30 mouse cellular contexts compared by ENCODE assay signal in genomic region chr9:121952596-121952995, GRCm38 (mm10). TPM values are rescaled to one million over a fixed set of nuclear protein-coding genes. Genes with fewer than 3 reads are reported as not detected.
DNase-seq lines count a peak whose midpoint lies in the region; ATAC-seq and TF ChIP-seq lines count a peak whose summit lies in the region.
"Had no signal": no experiment of that assay in that cellular context is flagged by ENCODE, and none has a peak within 500 bp of the region (broad histone marks: within the 10 kb centered on the region; RNA-seq: fewer than 3 reads in every experiment).

No protein-coding gene starts in this region.

- WGBS in hindbrain, embryonic 13.5 days, result 95% methylated on average over 6 of the region's 6 CpGs
- 88% methylated on average over 6 of the region's 6 CpGs for WGBS in hindbrain, embryonic 11.5 days
- WGBS in lung, postnatal 0 days, result 79% methylated on average over 6 of the region's 6 CpGs
- WGBS in lung, adult 2 months, result 66% methylated on average over 6 of the region's 6 CpGs
- 86% methylated on average over 6 of the region's 6 CpGs for WGBS in olfactory bulb, adult 2 months

- TF ChIP-seq POLR2A in lung, adult 2 months (IDR thresholded peaks at IDR 0.05; ENCODE audit: borderline replicate concordance, extremely low read depth, low read depth, low read length), result no peak
- no peak for TF ChIP-seq POLR2A in olfactory bulb, adult 2 months (IDR thresholded peaks at IDR 0.05; ENCODE audit: insufficient read depth, low read depth, low read length)

- TF ChIP-seq CTCF in lung, postnatal 0 days (IDR thresholded peaks at IDR 0.05), result no peak
- no peak for TF ChIP-seq CTCF in lung, adult 2 months (IDR thresholded peaks at IDR 0.05; ENCODE audit: insufficient read depth, low read length)
- TF ChIP-seq CTCF in olfactory bulb, adult 2 months (IDR thresholded peaks at IDR 0.05; ENCODE audit: insufficient read depth, low read depth, low read length), result no peak

- H3K4me1 ChIP-seq in hindbrain, embryonic 13.5 days (replicated peaks), result peaks cover 17% of the 10 kb centered on the region
- no peaks in the 10 kb centered on the region; the same call in 1 of the 2 replicates for H3K4me1 ChIP-seq in hindbrain, embryonic 11.5 days (replicated peaks; ENCODE audit: control insufficient read depth, insufficient read depth, low read length)
- H3K4me1 ChIP-seq in lung, postnatal 0 days (ENCODE audit: insufficient read depth, low read depth, low read length), result peaks cover 8% of the 10 kb centered on the region; the same call in 1 of the 2 replicates
- no peaks in the 10 kb centered on the region for H3K4me1 ChIP-seq in lung, adult 2 months (ENCODE audit: control insufficient read depth, insufficient read depth, low read length)
- H3K4me1 ChIP-seq in olfactory bulb, adult 2 months (ENCODE audit: control insufficient read depth, insufficient read depth, low read length), result peaks cover 8% of the 10 kb centered on the region

- peak overlapping the region; percentile 20; the same call in 1 of the 2 replicates for H3K9ac ChIP-seq in hindbrain, embryonic 13.5 days
- H3K9ac ChIP-seq in hindbrain, embryonic 11.5 days (ENCODE audit: low read depth, low read length), result no peak overlapping the region
- no peak overlapping the region for H3K9ac ChIP-seq in lung, postnatal 0 days (replicated peaks; ENCODE audit: low read depth)
- H3K9ac ChIP-seq: embryonic facial prominence, embryonic 12.5 days; forebrain, embryonic 13.5 days; heart, embryonic 12.5 days; hindbrain, embryonic 14.5 days; liver, postnatal 0 days had no signal

- H3K9me3 ChIP-seq in hindbrain, embryonic 13.5 days, result no peaks in the 10 kb centered on the region
- H3K9me3 ChIP-seq in hindbrain, embryonic 11.5 days (ENCODE audit: control insufficient read depth, low read length), result no peaks in the 10 kb centered on the region
- no peaks in the 10 kb centered on the region for H3K9me3 ChIP-seq in lung, postnatal 0 days (ENCODE audit: low read length)
- H3K9me3 ChIP-seq: embryonic facial prominence, embryonic 12.5 days; forebrain, embryonic 13.5 days; heart, embryonic 12.5 days; midbrain, embryonic 10.5 days had no signal

- H3K27ac ChIP-seq in hindbrain, embryonic 13.5 days, result no peak overlapping the region
- no peak overlapping the region for H3K27ac ChIP-seq in hindbrain, embryonic 11.5 days (ENCODE audit: low read depth, low read length)
- no peak overlapping the region for H3K27ac ChIP-seq in lung, postnatal 0 days (ENCODE audit: low read length)
- peak overlapping the region; percentile 42; the same call in 1 of the 2 replicates for H3K27ac ChIP-seq in olfactory bulb, adult 2 months (ENCODE audit: insufficient read depth, low read depth, low read length)
- H3K27ac ChIP-seq: embryonic facial prominence, embryonic 12.5 days; forebrain, embryonic 13.5 days; hindbrain, embryonic 14.5 days; midbrain, embryonic 10.5 days had no signal

- DNase-seq in hindbrain, embryonic 11.5 days (ENCODE audit: low spot score), result no peak
- peak; percentile 38 for DNase-seq in lung, postnatal 0 days (ENCODE audit: low spot score)
- no peak for DNase-seq in lung, adult 2 months
- DNase-seq in lung, postnatal 10 days, result peak; percentile 53
- no peak for DNase-seq in adrenal gland, postnatal 25 days
- DNase-seq: adrenal gland, adult 2 months; cerebellum, adult 11-12 months; cerebellum, postnatal 10 days; heart, adult 11 months; heart, postnatal 14 days; layer of hippocampus, postnatal 36 days; liver, postnatal 0 days; thymus, postnatal 25 days had no signal

- H3K36me3 ChIP-seq in hindbrain, embryonic 13.5 days, result no peaks in the 10 kb centered on the region
- no peaks in the 10 kb centered on the region for H3K36me3 ChIP-seq in hindbrain, embryonic 11.5 days (ENCODE audit: control insufficient read depth, insufficient read depth, low read length)
- no peaks in the 10 kb centered on the region for H3K36me3 ChIP-seq in lung, postnatal 0 days (ENCODE audit: insufficient read depth, low read length)
- H3K36me3 ChIP-seq: embryonic facial prominence, embryonic 12.5 days; heart, embryonic 12.5 days; midbrain, embryonic 10.5 days had no signal

- H3K4me3 ChIP-seq in hindbrain, embryonic 13.5 days, result no peak overlapping the region
- H3K4me3 ChIP-seq in hindbrain, embryonic 11.5 days (ENCODE audit: low read depth, low read length), result no peak overlapping the region
- H3K4me3 ChIP-seq in lung, postnatal 0 days (ENCODE audit: low read depth, low read length), result no peak overlapping the region
- no peak overlapping the region for H3K4me3 ChIP-seq in lung, adult 2 months (replicated peaks; ENCODE audit: extremely low read depth, low read depth, low read length)
- no peak overlapping the region for H3K4me3 ChIP-seq in olfactory bulb, adult 2 months (ENCODE audit: insufficient read depth, low read depth, low read length)
- H3K4me3 ChIP-seq: embryonic facial prominence, embryonic 12.5 days; erythroblast, embryonic 14.5 days; forebrain, embryonic 13.5 days; heart, embryonic 12.5 days; midbrain, embryonic 10.5 days had no signal

- H3K4me2 ChIP-seq in hindbrain, embryonic 13.5 days, result no peak overlapping the region
- H3K4me2 ChIP-seq in hindbrain, embryonic 11.5 days (replicated peaks; ENCODE audit: low read depth, low read length), result no peak overlapping the region
- no peak overlapping the region for H3K4me2 ChIP-seq in lung, postnatal 0 days (replicated peaks; ENCODE audit: low read depth, low read length)
- H3K4me2 ChIP-seq: embryonic facial prominence, embryonic 12.5 days; forebrain, embryonic 13.5 days; heart, embryonic 12.5 days; hindbrain, embryonic 14.5 days; liver, embryonic 11.5 days had no signal

- ATAC-seq in hindbrain, embryonic 13.5 days (ENCODE audit: low FRiP score), result no peak
- no peak for ATAC-seq in hindbrain, embryonic 11.5 days (ENCODE audit: low FRiP score)
- peak; percentile 37; the same call in 1 of the 2 replicates for ATAC-seq in lung, postnatal 0 days
- ATAC-seq: forebrain, embryonic 13.5 days had no signal

- no peak for TF ChIP-seq EP300 in lung, postnatal 0 days (IDR thresholded peaks at IDR 0.05)

- 0 out of 2 replicates have a peak, but pooled peaks cover 2% of the 10 kb centered on the region for H3K27me3 ChIP-seq in hindbrain, embryonic 13.5 days
- H3K27me3 ChIP-seq in hindbrain, embryonic 11.5 days (ENCODE audit: control insufficient read depth, insufficient read depth, low read length), result no peaks in the 10 kb centered on the region
- H3K27me3 ChIP-seq in lung, postnatal 0 days (replicated peaks; ENCODE audit: insufficient read depth, low read length), result no peaks in the 10 kb centered on the region
- H3K27me3 ChIP-seq: embryonic facial prominence, embryonic 12.5 days; forebrain, embryonic 13.5 days; heart, embryonic 12.5 days had no signal

RNA-seq across cellular contexts. Expression of gene Fam198a, which starts 1.8 kb away (rescaled TPM):
- polyA plus RNA-seq in hindbrain, embryonic 13.5 days (2015; fragmentation: Nextera tagmentation; extraction: Ambion mirVana), result 2.1 and 2.5 TPM in 2 replicates
- polyA plus RNA-seq in hindbrain, embryonic 11.5 days (2014; fragmentation: Nextera tagmentation; extraction: Ambion mirVana), result 0.29 and 0.46 TPM in 2 replicates
- polyA plus RNA-seq in lung, postnatal 0 days (2015; fragmentation: Nextera tagmentation; extraction: Ambion mirVana), result 1.6 and 3.0 TPM in 2 replicates
- polyA plus RNA-seq in lung, adult 2 months (2012; rRNA removed), result 5.8 and 8.4 TPM in 2 replicates
- polyA plus RNA-seq in olfactory bulb, adult 2 months (2012; ENCODE audit: insufficient read depth, insufficient read length, low replicate concordance, missing spikeins), result not detected in 2 replicates
- 2.0 and 2.9 TPM in 2 replicates for total RNA-seq in adrenal gland, postnatal 25 days (2021)
- polyA plus RNA-seq: C2C12; erythroblast, embryonic 14.5 days had no signal

RNA-seq across cellular contexts. Expression of gene Cyp8b1, which starts 36.5 kb away (rescaled TPM):
- polyA plus RNA-seq in hindbrain, embryonic 13.5 days (2015; fragmentation: Nextera tagmentation; extraction: Ambion mirVana), result not detected in 2 replicates
- not detected in 2 replicates for polyA plus RNA-seq in hindbrain, embryonic 11.5 days (2014; fragmentation: Nextera tagmentation; extraction: Ambion mirVana)
- 0.10 and 0.18 TPM in 2 replicates for polyA plus RNA-seq in lung, postnatal 0 days (2015; fragmentation: Nextera tagmentation; extraction: Ambion mirVana)
- polyA plus RNA-seq in lung, adult 2 months (2012; rRNA removed), result 0.90 and 1.1 TPM in 2 replicates
- polyA plus RNA-seq in olfactory bulb, adult 2 months (2012; ENCODE audit: insufficient read depth, insufficient read length, low replicate concordance, missing spikeins), result not detected in 2 replicates
- 0.36 and 2.7 TPM in 2 replicates for total RNA-seq in adrenal gland, postnatal 25 days (2021)
- total RNA-seq: gastrocnemius, adult 8-10 months; layer of hippocampus, adult 18-20 months; layer of hippocampus, postnatal 36 days; left cerebral cortex, postnatal 10 days; MEL had no signal
- polyA plus RNA-seq: C2C12; cortical plate, adult 2 months; embryonic facial prominence, embryonic 12.5 days; erythroblast, embryonic 14.5 days; forebrain, embryonic 13.5 days; heart, embryonic 12.5 days; hindbrain, embryonic 14.5 days; intestine, embryonic 14.5 days; liver, embryonic 11.5 days; midbrain, embryonic 10.5 days; testis, adult 2 months had no signal

RNA-seq across cellular contexts. Expression of gene Pomgnt2, which starts 44.3 kb away (rescaled TPM):
- 23.4 and 25.2 TPM in 2 replicates for polyA plus RNA-seq in hindbrain, embryonic 13.5 days (2015; fragmentation: Nextera tagmentation; extraction: Ambion mirVana)
- 8.8 and 9.6 TPM in 2 replicates for polyA plus RNA-seq in hindbrain, embryonic 11.5 days (2014; fragmentation: Nextera tagmentation; extraction: Ambion mirVana)
- 4.3 and 5.6 TPM in 2 replicates for polyA plus RNA-seq in lung, postnatal 0 days (2015; fragmentation: Nextera tagmentation; extraction: Ambion mirVana)
- polyA plus RNA-seq in lung, adult 2 months (2012; rRNA removed), result 14.5 and 14.8 TPM in 2 replicates
- polyA plus RNA-seq in olfactory bulb, adult 2 months (2012; ENCODE audit: insufficient read depth, insufficient read length, low replicate concordance, missing spikeins), result not detected in 2 replicates
- 16.3 and 21.3 TPM in 2 replicates for total RNA-seq in adrenal gland, postnatal 25 days (2021)
- total RNA-seq: MEL had no signal

RNA-seq across cellular contexts. Expression of gene Ackr2, which starts 54.4 kb away (rescaled TPM):
- 2.1 and 2.5 TPM in 2 replicates for polyA plus RNA-seq in hindbrain, embryonic 13.5 days (2015; fragmentation: Nextera tagmentation; extraction: Ambion mirVana)
- 1.2 and 1.4 TPM in 2 replicates for polyA plus RNA-seq in hindbrain, embryonic 11.5 days (2014; fragmentation: Nextera tagmentation; extraction: Ambion mirVana)
- polyA plus RNA-seq in lung, postnatal 0 days (2015; fragmentation: Nextera tagmentation; extraction: Ambion mirVana), result 14.8 and 16.2 TPM in 2 replicates
- polyA plus RNA-seq in lung, adult 2 months (2012; rRNA removed), result 43.2 and 46.8 TPM in 2 replicates
- not detected in 2 replicates for polyA plus RNA-seq in olfactory bulb, adult 2 months (2012; ENCODE audit: insufficient read depth, insufficient read length, low replicate concordance, missing spikeins)
- total RNA-seq in adrenal gland, postnatal 25 days (2021), result 0.33 and 0.52 TPM in 2 replicates
- total RNA-seq: MEL had no signal
- polyA plus RNA-seq: C2C12; erythroblast, embryonic 14.5 days had no signal

Comparison
In these comparisons a context has a peak if more than half of its experiments do, and no peak if none do; other contexts are left out.
1. DNase-seq: peak in lung, postnatal 0 days (single experiment) and lung, postnatal 10 days (single experiment); none in hindbrain, embryonic 11.5 days (single experiment), lung, adult 2 months (single experiment) and adrenal gland, postnatal 25 days (single experiment).